Mouse (Mus musculus) kidney, embryonic 15.5 days (tissue): ENCODE data around the gene Ctnnd2. TPM values are rescaled to one million over a fixed set of nuclear protein-coding genes. Genes with fewer than 3 reads are reported as not detected.

ENCODE experiments used
- ATAC-seq: fragments of 200-750 bp; cut with Nextera tagmentation; replicated peaks from 2 replicates; pipeline ENCODE4 v1.8.0; 2017; ENCODE audit warnings: moderate TSS enrichment; ENCODE audit not compliant: low FRiP score
- H3K27ac ChIP-seq: fragments of 300-500 bp; sonication (generic); 2 replicates; pipeline ENCODE4 v1.5.1; 2015; ENCODE audit warnings: mild to moderate bottlenecking, inconsistent platforms
- H3K27me3 ChIP-seq: fragments of 300-500 bp; sonication (generic); 2 replicates; pipeline ENCODE4 v1.6.1; 2015; ENCODE audit warnings: inconsistent platforms
- H3K36me3 ChIP-seq: fragments of 300-500 bp; sonication (generic); 2 replicates; pipeline ENCODE4 v1.6.1; 2015; ENCODE audit warnings: inconsistent platforms
- H3K4me1 ChIP-seq: fragments of 300-500 bp; sonication (generic); 2 replicates; pipeline ENCODE4 v1.6.1; 2015; ENCODE audit warnings: inconsistent platforms
- H3K4me2 ChIP-seq: fragments of 300-500 bp; sonication (generic); 2 replicates; pipeline ENCODE4 v1.6.1; 2015; ENCODE audit warnings: moderate library complexity, mild to moderate bottlenecking, inconsistent platforms
- H3K4me3 ChIP-seq: fragments of 300-500 bp; sonication (generic); replicated peaks from 2 replicates; pipeline ENCODE4 v1.5.1; 2015; ENCODE audit warnings: mild to moderate bottlenecking, inconsistent platforms
- H3K9ac ChIP-seq: fragments of 300-500 bp; sonication (generic); 2 replicates; pipeline ENCODE4 v1.6.1; 2015; ENCODE audit warnings: mild to moderate bottlenecking, inconsistent platforms
- H3K9me3 ChIP-seq: fragments of 300-500 bp; sonication (generic); replicated peaks from 2 replicates; pipeline ENCODE4 v1.6.1; 2016; ENCODE audit warnings: inconsistent platforms
- WGBS: fragments of 180-500 bp; shearing (Covaris S2); methylation state at CpG from one replicate; pipeline ENCODE4 v1.1.7; 2015; ENCODE audit warnings: mixed read lengths; 5-methylcytosine and 5-hydroxymethylcytosine counted together
- polyA plus RNA-seq: library from polyadenylated mRNA; unstranded; fragments of >200 nt; fragmentation: Nextera tagmentation; extraction: Ambion mirVana; gene quantifications from 2 replicates; pipeline ENCODE4 v1.2.1, GENCODE M21; 2015

The Ctnnd2 gene
- polyA plus RNA-seq, 1 experiment from 2014 or later = 5.4 TPM

GRCm38 (mm10) chr15:31006050-31006824 is 833.8 kb downstream of the Ctnnd2 start:
- Histone ChIP-seq H3K9ac (no peak overlapping the region), H3K4me1 (peaks cover 6% of the 10 kb centered on the region; the same call in 1 of the 2 replicates), H3K36me3 (no peaks in the 10 kb centered on the region), H3K4me3 (no peak overlapping the region), H3K27me3 (no peaks in the 10 kb centered on the region), H3K9me3 (no peaks in the 10 kb centered on the region), H3K27ac (no peak overlapping the region), H3K4me2 (no peak overlapping the region)
- ATAC-seq = 0 out of 2 replicates have a peak, but pooled peaks have one; percentile 29
- 62% methylated on average over 8 of the region's 8 CpGs for WGBS

GRCm38 (mm10) chr15:31006825-31007157 is 834.4 kb downstream of the Ctnnd2 start:
- no peaks in the 10 kb centered on the region for H3K27me3 ChIP-seq
- H3K27ac ChIP-seq = no peak overlapping the region
- no peaks in the 10 kb centered on the region for H3K36me3 ChIP-seq
- ATAC-seq = no peak
- H3K9me3 ChIP-seq = no peaks in the 10 kb centered on the region
- H3K9ac ChIP-seq = no peak overlapping the region
- H3K4me2 ChIP-seq = no peak overlapping the region
- H3K4me1 ChIP-seq = peaks cover 6% of the 10 kb centered on the region; the same call in 1 of the 2 replicates
- 90% methylated on average over 8 of the region's 8 CpGs for WGBS
- no peak overlapping the region for H3K4me3 ChIP-seq

GRCm38 (mm10) chr15:31008594-31008993 is 836.2 kb downstream of the Ctnnd2 start:
- no peak for ATAC-seq
- Histone ChIP-seq H3K4me3 (no peak overlapping the region), H3K9ac (no peak overlapping the region), H3K27ac (no peak overlapping the region), H3K4me2 (no peak overlapping the region), H3K4me1 (peaks cover 6% of the 10 kb centered on the region; the same call in 1 of the 2 replicates), H3K9me3 (no peaks in the 10 kb centered on the region), H3K27me3 (no peaks in the 10 kb centered on the region), H3K36me3 (no peaks in the 10 kb centered on the region)
- 59% methylated on average over 6 of the region's 6 CpGs for WGBS

- H3K9me3 ChIP-seq = no peaks in the 10 kb centered on the region
- H3K36me3 ChIP-seq = no peaks in the 10 kb centered on the region
- no peak overlapping the region for H3K4me3 ChIP-seq
- H3K4me1 ChIP-seq = no peaks in the 10 kb centered on the region
- no peaks in the 10 kb centered on the region for H3K27me3 ChIP-seq
- H3K27ac ChIP-seq = no peak overlapping the region
- H3K4me2 ChIP-seq = no peak overlapping the region
- WGBS = 72% methylated on average over 2 of the region's 2 CpGs
- ATAC-seq = no peak
- H3K9ac ChIP-seq = no peak overlapping the region
Measured at GRCm38 (mm10) chr15:31020769-31021168, 848.4 kb downstream of the Ctnnd2 start.

- H3K4me1 ChIP-seq = no peaks in the 10 kb centered on the region
- WGBS = 47% methylated on average over 1 of the region's 1 CpGs
Measured at GRCm38 (mm10) chr15:31022012-31022411, 849.6 kb downstream of the Ctnnd2 start.

GRCm38 (mm10) chr15:31022497-31022896 is 850.1 kb downstream of the Ctnnd2 start:
- Histone ChIP-seq H3K4me1 (no peaks in the 10 kb centered on the region), H3K4me2 (no peak overlapping the region), H3K4me3 (no peak overlapping the region), H3K9ac (no peak overlapping the region), H3K9me3 (no peaks in the 10 kb centered on the region), H3K36me3 (no peaks in the 10 kb centered on the region), H3K27me3 (no peaks in the 10 kb centered on the region), H3K27ac (no peak overlapping the region)
- WGBS = 93% methylated on average over 3 of the region's 3 CpGs
- ATAC-seq = no peak

More at GRCm38 (mm10) chr15:31022012-31022411, 849.6 kb downstream of the Ctnnd2 start:
- Histone ChIP-seq H3K9me3 (no peaks in the 10 kb centered on the region), H3K9ac (no peak overlapping the region), H3K27me3 (no peaks in the 10 kb centered on the region), H3K4me2 (no peak overlapping the region), H3K27ac (no peak overlapping the region), H3K4me3 (no peak overlapping the region), H3K36me3 (no peaks in the 10 kb centered on the region)
- ATAC-seq = peak; percentile 61

- 84% methylated on average over 5 of the region's 5 CpGs for WGBS
- no peaks in the 10 kb centered on the region for H3K4me1 ChIP-seq
Measured at GRCm38 (mm10) chr15:31023766-31024165, 851.4 kb downstream of the Ctnnd2 start.

GRCm38 (mm10) chr15:31027448-31028230 is 855.2 kb downstream of the Ctnnd2 start:
- WGBS = 79% methylated on average over 26 of the region's 26 CpGs
- Histone ChIP-seq H3K9me3 (no peaks in the 10 kb centered on the region), H3K9ac (no peak overlapping the region), H3K36me3 (no peaks in the 10 kb centered on the region), H3K27me3 (no peaks in the 10 kb centered on the region), H3K4me1 (no peaks in the 10 kb centered on the region), H3K4me3 (no peak overlapping the region), H3K27ac (no peak overlapping the region), H3K4me2 (no peak overlapping the region)
- no peak for ATAC-seq

More at GRCm38 (mm10) chr15:31023766-31024165, 851.4 kb downstream of the Ctnnd2 start:
- Histone ChIP-seq H3K4me3 (no peak overlapping the region), H3K9me3 (no peaks in the 10 kb centered on the region), H3K9ac (no peak overlapping the region), H3K27ac (no peak overlapping the region), H3K4me2 (no peak overlapping the region), H3K27me3 (no peaks in the 10 kb centered on the region), H3K36me3 (no peaks in the 10 kb centered on the region)
- no peak for ATAC-seq

- 54% methylated on average over 1 of the region's 1 CpGs for WGBS
- no peak for ATAC-seq
Measured at GRCm38 (mm10) chr15:31044983-31045382, 872.6 kb downstream of the Ctnnd2 start.

GRCm38 (mm10) chr15:31051496-31051895 is 879.1 kb downstream of the Ctnnd2 start:
- H3K36me3 ChIP-seq = no peaks in the 10 kb centered on the region
- no peaks in the 10 kb centered on the region for H3K9me3 ChIP-seq
- no peak for ATAC-seq
- H3K9ac ChIP-seq = no peak overlapping the region
- no peak overlapping the region for H3K4me2 ChIP-seq
- H3K27me3 ChIP-seq = no peaks in the 10 kb centered on the region
- H3K4me3 ChIP-seq = no peak overlapping the region
- WGBS = 85% methylated on average over 5 of the region's 5 CpGs
- no peaks in the 10 kb centered on the region for H3K4me1 ChIP-seq
- no peak overlapping the region for H3K27ac ChIP-seq

More at GRCm38 (mm10) chr15:31044983-31045382, 872.6 kb downstream of the Ctnnd2 start:
- Histone ChIP-seq H3K4me2 (no peak overlapping the region), H3K4me1 (no peaks in the 10 kb centered on the region), H3K4me3 (no peak overlapping the region), H3K9me3 (no peaks in the 10 kb centered on the region), H3K9ac (no peak overlapping the region), H3K27ac (no peak overlapping the region), H3K27me3 (no peaks in the 10 kb centered on the region), H3K36me3 (no peaks in the 10 kb centered on the region)

GRCm38 (mm10) chr15:31056145-31056544 is 883.8 kb downstream of the Ctnnd2 start:
- H3K9ac ChIP-seq = no peak overlapping the region
- no peak for ATAC-seq
- H3K4me2 ChIP-seq = no peak overlapping the region
- H3K4me1 ChIP-seq = no peaks in the 10 kb centered on the region
- no peak overlapping the region for H3K27ac ChIP-seq
- H3K4me3 ChIP-seq = no peak overlapping the region
- 66% methylated on average over 3 of the region's 3 CpGs for WGBS
- no peaks in the 10 kb centered on the region for H3K27me3 ChIP-seq
- H3K9me3 ChIP-seq = no peaks in the 10 kb centered on the region
- no peaks in the 10 kb centered on the region for H3K36me3 ChIP-seq

GRCm38 (mm10) chr15:31058315-31058714 is 885.9 kb downstream of the Ctnnd2 start:
- no peaks in the 10 kb centered on the region for H3K4me1 ChIP-seq
- H3K27me3 ChIP-seq = no peaks in the 10 kb centered on the region
- H3K36me3 ChIP-seq = no peaks in the 10 kb centered on the region
- no peak overlapping the region for H3K4me3 ChIP-seq
- WGBS = 88% methylated on average over 6 of the region's 6 CpGs
- no peak overlapping the region for H3K9ac ChIP-seq
- H3K9me3 ChIP-seq = no peaks in the 10 kb centered on the region
- no peak overlapping the region for H3K4me2 ChIP-seq
- no peak for ATAC-seq
- H3K27ac ChIP-seq = no peak overlapping the region
